Mouse (Mus musculus) liver, embryonic 14.5 days (tissue): ENCODE results near the gene Ctf1. TPM values are rescaled to one million over a fixed set of nuclear protein-coding genes. Genes with fewer than 3 reads are reported as not detected.

Source experiments
- ATAC-seq: fragments of 200-750 bp; cut with Nextera tagmentation; 2 replicates; pipeline ENCODE4 v1.8.0; 2017; ENCODE audit warnings: moderate number of reproducible peaks, mild to moderate bottlenecking, moderate library complexity; ENCODE audit not compliant: insufficient read depth
- DNase-seq, 3 experiments: peaks; one replicate each; pipeline ENCODE4 v3.0.0-alpha.2; 2012 to 2013; ENCODE audit warnings: low read depth in 3 of 3, low spot score in 3 of 3
- H3K27ac ChIP-seq: fragments of 300-500 bp; sonication (generic); 2 replicates; pipeline ENCODE4 v1.5.1; 2014; ENCODE audit warnings: moderate library complexity, mild to moderate bottlenecking, control low read depth, inconsistent platforms
- H3K27me3 ChIP-seq: fragments of 300-500 bp; sonication (generic); 2 replicates; pipeline ENCODE4 v1.6.1; 2014; ENCODE audit warnings: mild to moderate bottlenecking, low read length, moderate library complexity; ENCODE audit not compliant: control insufficient read depth, insufficient read depth
- H3K36me3 ChIP-seq: fragments of 300-500 bp; sonication (generic); replicated peaks from 2 replicates; pipeline ENCODE4 v1.6.1; 2014; ENCODE audit warnings: low read depth; ENCODE audit not compliant: control insufficient read depth, insufficient read depth
- H3K4me1 ChIP-seq, 2 experiments: fragments of 200-500 bp in 1 of 2; fragments of 300-500 bp in 1 of 2; sonication (generic) in 1 of 2; replicated peaks; 2 replicates each; pipeline ENCODE4 v1.6.1; 2012 to 2014; ENCODE audit warnings: antibody characterized with exemption in 1 of 2, inconsistent platforms in 1 of 2, low read length in 1 of 2; ENCODE audit not compliant: control insufficient read depth in 2 of 2, insufficient read depth in 2 of 2
- H3K4me2 ChIP-seq: fragments of 300-500 bp; sonication (generic); 2 replicates; pipeline ENCODE4 v1.6.1; 2014; ENCODE audit warnings: low read depth, mild to moderate bottlenecking, control low read depth, moderate library complexity
- H3K4me3 ChIP-seq, 2 experiments: fragments of 200-500 bp in 1 of 2; fragments of 300-500 bp in 1 of 2; sonication (generic) in 1 of 2; 2 replicates each; pipeline ENCODE4 v1.5.1; 2012 to 2014; ENCODE audit warnings: low read depth in 2 of 2, low read length in 2 of 2, mild to moderate bottlenecking in 2 of 2, control low read depth in 1 of 2, inconsistent platforms in 1 of 2, moderate library complexity in 1 of 2; ENCODE audit not compliant: insufficient read depth in 1 of 2
- H3K9ac ChIP-seq: fragments of 300-500 bp; sonication (generic); replicated peaks from 2 replicates; pipeline ENCODE4 v1.6.1; 2014; ENCODE audit warnings: mild to moderate bottlenecking, control low read depth, moderate library complexity
- H3K9me3 ChIP-seq: fragments of 300-500 bp; sonication (generic); 2 replicates; pipeline ENCODE4 v1.6.1; 2016; ENCODE audit warnings: low read length, mixed read lengths; ENCODE audit not compliant: control insufficient read depth
- CTCF ChIP-seq: IDR thresholded peaks from 2 replicates; pipeline ENCODE4 v1.5.1; 2016; ENCODE audit warnings: antibody characterized with exemption, low read depth, control low read depth
- EP300 ChIP-seq: IDR thresholded peaks from 2 replicates; pipeline ENCODE4 v1.6.1; 2016; ENCODE audit warnings: antibody characterized with exemption, low read depth
- WGBS: fragments of 180-500 bp; shearing (Covaris S2); extraction: QIAGEN DNeasy Blood & Tissue Kit; methylation state at CpG from one replicate; pipeline ENCODE4 v1.1.7; 2014; ENCODE audit not compliant: insufficient replicate concordance; 5-methylcytosine and 5-hydroxymethylcytosine counted together
- polyA plus RNA-seq, 2 experiments: library from polyadenylated mRNA; depleted of rRNA in 1 of 2; stranded (reverse) in 1 of 2; unstranded in 1 of 2; fragments of >200 nt; fragmentation: Nextera tagmentation in 1 of 2; extraction: Ambion mirVana in 1 of 2; gene quantifications; 2 replicates each; pipeline versions ENCODE4 v1.2.1 to v1.2.3; 2012 to 2014

The Ctf1 gene
- polyA plus RNA-seq, 2 experiments: 1.7 to 2.6 TPM

DNA sequence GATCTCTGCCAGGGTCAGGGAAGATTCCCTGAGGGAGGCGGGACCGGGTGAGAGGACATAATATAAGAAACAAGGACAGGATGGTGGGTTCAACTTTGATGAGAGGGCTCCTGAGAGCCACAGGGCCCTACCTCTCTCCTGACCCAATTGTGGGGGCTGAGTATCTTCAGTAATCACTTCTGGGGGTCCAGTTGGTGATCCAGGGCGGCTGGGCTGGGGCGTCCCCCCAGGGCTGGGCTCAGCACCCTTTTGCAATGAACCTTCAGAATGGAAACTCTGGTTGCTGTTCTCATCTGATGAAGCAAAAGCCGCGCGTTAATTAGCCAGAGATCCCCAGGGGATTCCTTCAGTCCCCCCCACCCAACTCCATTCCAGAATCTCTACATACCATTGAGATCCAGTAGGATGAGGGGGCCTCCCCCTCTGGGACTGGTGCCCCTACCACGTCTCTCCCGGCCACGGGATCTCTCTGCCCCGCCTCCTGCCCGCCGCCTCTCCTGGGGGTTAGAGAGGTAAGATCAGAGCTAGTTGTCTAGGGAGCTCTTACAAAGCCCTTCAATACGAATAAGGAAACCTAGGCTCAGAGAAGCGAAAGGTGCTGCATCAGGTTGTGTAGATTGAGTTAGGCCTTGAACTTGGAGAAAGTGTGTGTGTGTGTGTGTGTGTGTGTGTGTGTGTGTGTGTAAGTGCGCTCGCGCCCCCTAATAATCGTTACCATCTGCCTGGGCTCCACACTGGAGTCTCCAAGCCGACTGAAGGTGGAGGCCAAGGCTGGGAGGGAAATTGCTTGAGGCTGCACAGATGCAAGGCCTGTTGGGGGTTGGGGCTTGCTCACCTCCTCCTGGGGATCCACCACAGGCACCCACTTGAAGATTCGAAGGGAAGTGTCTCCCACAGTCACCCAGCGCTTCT, 5.2 kb upstream of the Ctf1 start:
- no peaks in the 10 kb centered on the region for H3K27me3 ChIP-seq
- H3K4me3 ChIP-seq: peak overlapping the region; percentile 67 to 75
- H3K36me3 ChIP-seq: no peaks in the 10 kb centered on the region
- H3K27ac ChIP-seq: peak overlapping the region; percentile 36
- ATAC-seq (no peak), DNase-seq (no peak)
- H3K9ac ChIP-seq: peak overlapping the region; percentile 78
- TF ChIP-seq EP300: no peak
- no peak for TF ChIP-seq CTCF
- peak overlapping the region; percentile 78 for H3K4me2 ChIP-seq
- WGBS: 33% methylated on average over 22 of the region's 22 CpGs
- peaks cover 4 to 28% of the 10 kb centered on the region in 2 experiments for H3K4me1 ChIP-seq
- H3K9me3 ChIP-seq: no peaks in the 10 kb centered on the region

DNA sequence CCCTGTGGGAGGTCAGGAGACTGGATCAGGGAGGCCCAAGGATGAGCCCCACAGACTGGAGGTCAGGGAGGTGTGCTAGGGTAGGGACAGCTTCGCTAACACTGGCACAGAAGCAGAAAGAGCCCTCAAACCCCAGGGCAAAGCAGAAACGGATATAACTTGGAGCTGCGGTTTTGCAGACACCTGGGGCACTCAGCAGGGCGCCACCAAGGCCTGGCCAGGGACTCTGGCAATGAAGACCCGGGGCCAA, 4.7 kb upstream of the Ctf1 start:
- no peak for ATAC-seq
- WGBS: 0% methylated on average over 5 of the region's 5 CpGs

DNA sequence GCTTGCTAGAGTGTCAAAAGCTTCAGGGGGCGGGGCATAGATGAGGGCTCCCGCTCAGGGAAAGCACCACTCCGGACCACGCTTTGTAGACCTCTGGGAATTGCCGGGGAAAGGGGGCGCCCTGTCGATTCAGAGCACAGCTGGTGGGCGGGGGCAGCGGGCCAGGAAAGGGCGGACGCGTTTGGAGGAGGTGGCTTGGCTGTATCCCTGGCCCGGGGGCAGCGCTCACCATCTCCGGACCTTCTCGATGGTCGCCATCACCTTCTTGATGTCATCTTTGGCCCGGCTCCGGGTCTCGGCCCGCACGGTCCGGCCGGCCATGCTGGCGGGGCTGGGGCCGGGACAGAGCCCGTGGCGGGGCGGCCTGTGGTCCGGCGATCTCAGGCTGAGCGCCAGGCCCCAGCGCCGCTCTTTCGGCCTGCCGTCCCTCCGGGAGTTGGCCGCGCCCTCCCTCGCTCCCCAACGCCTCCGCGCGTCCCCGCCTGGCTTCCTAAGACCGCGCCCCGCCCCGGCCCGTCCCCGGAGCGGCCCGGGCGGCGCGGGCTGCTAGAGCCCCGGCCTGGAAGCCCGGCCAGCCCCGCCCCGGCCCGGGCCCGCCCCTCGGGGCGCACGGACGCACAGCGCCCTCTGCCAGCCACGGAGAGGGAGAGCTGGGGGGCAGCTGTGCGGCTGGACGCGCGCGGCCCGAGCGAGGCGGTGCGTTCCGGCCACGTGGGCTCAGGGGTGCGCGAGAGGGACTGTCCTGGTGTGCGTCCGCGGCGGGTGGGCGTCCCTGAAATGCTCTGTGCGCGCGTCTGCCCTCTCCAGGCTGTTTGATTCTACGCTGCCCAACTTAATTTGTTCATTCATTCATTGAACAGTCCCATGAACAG, 4.1 kb upstream of the Ctf1 start, which contains the start of gene Bcl7c:
Gene Bcl7c, minus strand, starts transcription at position 727 of the 872 bp plus-strand sequence.
- Histone ChIP-seq H3K9me3 (no peaks in the 10 kb centered on the region), H3K27me3 (no peaks in the 10 kb centered on the region)
- WGBS: under 1% methylated on average over 88 of the region's 90 CpGs

More for the DNA sequence above, 4.7 kb upstream of the Ctf1 start:
- Histone ChIP-seq H3K36me3 (no peaks in the 10 kb centered on the region), H3K9ac (peak overlapping the region; percentile 78), H3K27ac (peak overlapping the region; percentile 36), H3K4me1 (peaks cover 6 to 33% of the 10 kb centered on the region in 2 experiments), H3K9me3 (no peaks in the 10 kb centered on the region), H3K4me3 (peak overlapping the region; percentile 67 to 75), H3K27me3 (no peaks in the 10 kb centered on the region), H3K4me2 (peak overlapping the region; percentile 78)
- TF ChIP-seq EP300: no peak
- no peak for TF ChIP-seq CTCF
- DNase-seq: no peak

DNA sequence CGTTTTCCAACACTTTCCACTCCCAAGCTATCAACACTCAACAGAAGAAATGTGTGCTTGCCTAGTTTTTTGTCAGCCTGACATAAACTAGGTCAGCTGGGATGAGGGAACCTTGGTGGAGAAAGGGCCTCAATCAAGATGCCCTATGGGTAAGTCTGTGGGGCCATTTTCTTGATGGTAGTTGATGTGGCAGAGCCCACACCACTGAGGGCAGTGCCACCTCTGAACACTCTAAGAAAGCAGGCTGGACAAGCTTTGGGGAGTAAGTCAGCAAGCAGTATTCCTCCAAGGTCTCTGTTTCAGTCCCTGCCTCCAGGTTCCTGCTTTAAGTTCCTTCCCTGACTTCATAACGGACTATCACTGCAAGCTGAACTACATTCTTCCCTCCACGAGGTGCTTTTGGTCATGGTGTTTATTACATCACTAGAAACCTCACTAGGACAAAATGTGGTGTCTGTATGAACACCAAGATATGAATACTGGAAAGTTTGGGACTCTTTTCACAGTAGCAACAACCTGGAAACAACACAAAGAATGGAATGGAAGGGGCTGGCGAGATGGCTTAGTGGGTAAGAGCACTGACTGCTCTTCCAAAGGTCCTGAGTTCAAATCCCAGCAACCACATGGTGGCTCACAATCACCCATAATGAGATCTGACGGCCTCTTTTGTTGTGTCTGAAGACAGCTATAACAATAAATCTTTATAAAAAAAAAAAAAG, 3.1 kb upstream of the Ctf1 start:
- H3K9ac ChIP-seq: no peak overlapping the region
- DNase-seq: no peak
- TF ChIP-seq EP300: no peak
- TF ChIP-seq CTCF: no peak

More for the DNA sequence above, 4.1 kb upstream of the Ctf1 start, which contains the start of gene Bcl7c:
- Histone ChIP-seq H3K4me2 (peak within 1 kb of the TSS; percentile 78), H3K4me3 (peak within 1 kb of the TSS; percentile 67 to 75), H3K27ac (peak within 1 kb of the TSS; percentile 65), H3K36me3 (no peaks in the 10 kb centered on the region), H3K9ac (peak within 1 kb of the TSS; percentile 78), H3K4me1 (peaks cover 6 to 34% of the 10 kb centered on the region in 2 experiments)
- peak; percentile 81 to 83 (median 82) for DNase-seq
- ATAC-seq: peak; percentile 90
- TF ChIP-seq EP300: no peak
- TF ChIP-seq CTCF: peak; percentile 56

More for the DNA sequence above, 3.1 kb upstream of the Ctf1 start:
- Histone ChIP-seq H3K36me3 (no peaks in the 10 kb centered on the region), H3K4me3 (peak overlapping the region; percentile 2 to 75; a peak in 2 of 4 replicates), H3K9me3 (no peaks in the 10 kb centered on the region), H3K27ac (no peak overlapping the region), H3K4me1 (peaks cover 6 to 34% of the 10 kb centered on the region in 2 experiments), H3K27me3 (no peaks in the 10 kb centered on the region), H3K4me2 (peak overlapping the region; percentile 78)
- 62% methylated on average over 5 of the region's 5 CpGs for WGBS
- ATAC-seq: no peak
